ENCODE assay signal across 20 mouse cellular contexts in the genomic region with DNA sequence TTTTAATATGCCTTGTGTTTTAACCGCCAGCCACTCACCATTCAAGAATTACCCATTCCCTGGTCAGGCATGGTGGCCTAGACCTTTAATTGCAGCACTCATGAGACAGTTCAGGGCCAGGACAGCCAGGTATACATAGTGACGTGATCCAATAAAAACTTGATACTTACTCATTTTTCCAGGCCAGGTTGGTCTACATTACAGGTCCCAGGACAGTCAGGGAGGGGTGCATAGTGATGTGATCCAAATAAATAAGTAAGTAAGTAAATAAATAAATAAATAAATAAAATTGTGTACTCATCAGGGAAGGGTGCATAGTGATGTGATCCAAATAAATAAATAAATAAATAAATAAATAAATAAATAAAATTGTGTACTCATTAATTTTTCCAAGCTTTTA. TPM values are rescaled to one million over a fixed set of nuclear protein-coding genes. Genes with fewer than 3 reads are reported as not detected.
DNase-seq lines count a peak whose midpoint lies in the region; ATAC-seq and TF ChIP-seq lines count a peak whose summit lies in the region.
"Had no signal": no experiment of that assay in that cellular context is flagged by ENCODE, and none has a peak within 500 bp of the region (broad histone marks: within the 10 kb centered on the region; RNA-seq: fewer than 3 reads in every experiment).

No protein-coding gene starts in this region.

- WGBS in forebrain, embryonic 11.5 days, result 91% methylated on average over 2 of the region's 2 CpGs
- WGBS in forebrain, postnatal 0 days, result 90% methylated on average over 2 of the region's 2 CpGs
- 92% methylated on average over 2 of the region's 2 CpGs for WGBS in hindbrain, embryonic 16.5 days
- 90% methylated on average over 2 of the region's 2 CpGs for WGBS in hindbrain, embryonic 12.5 days
- WGBS in midbrain, embryonic 13.5 days, result 92% methylated on average over 2 of the region's 2 CpGs
- WGBS in midbrain, embryonic 10.5 days, result 92% methylated on average over 2 of the region's 2 CpGs
- 71% methylated on average over 2 of the region's 2 CpGs for WGBS in stomach, embryonic 15.5 days
- 79% methylated on average over 2 of the region's 2 CpGs for WGBS in stomach, postnatal 0 days

- peak; percentile 42; the same call in 1 of the 2 replicates for ATAC-seq in forebrain, embryonic 11.5 days (replicated peaks; ENCODE audit: low FRiP score)
- no peak for ATAC-seq in forebrain, postnatal 0 days
- peak; percentile 12; the same call in 1 of the 2 replicates for ATAC-seq in hindbrain, embryonic 16.5 days
- no peak for ATAC-seq in hindbrain, embryonic 12.5 days (ENCODE audit: low FRiP score)
- ATAC-seq in midbrain, embryonic 13.5 days, result peak; percentile 45; the same call in 1 of the 2 replicates
- ATAC-seq in stomach, embryonic 15.5 days (ENCODE audit: insufficient read depth, low FRiP score, low read depth), result 0 out of 2 replicates have a peak, but pooled peaks have one; percentile 6
- ATAC-seq in stomach, postnatal 0 days (ENCODE audit: low FRiP score, low TSS enrichment), result no peak
- ATAC-seq: activated CD4-positive, CD25-positive, alpha-beta regulatory T cell, adult 4 months; forebrain, embryonic 13.5 days; Patski had no signal

- no peak overlapping the region for H3K4me2 ChIP-seq in forebrain, embryonic 11.5 days (ENCODE audit: low read depth, low read length, severe bottlenecking)
- H3K4me2 ChIP-seq in forebrain, postnatal 0 days (ENCODE audit: low read depth), result no peak overlapping the region
- no peak overlapping the region for H3K4me2 ChIP-seq in hindbrain, embryonic 16.5 days (ENCODE audit: low read length)
- H3K4me2 ChIP-seq in hindbrain, embryonic 12.5 days (replicated peaks), result no peak overlapping the region
- H3K4me2 ChIP-seq in midbrain, embryonic 13.5 days (replicated peaks), result no peak overlapping the region
- no peak overlapping the region for H3K4me2 ChIP-seq in stomach, embryonic 15.5 days
- H3K4me2 ChIP-seq in stomach, postnatal 0 days (replicated peaks; ENCODE audit: low read depth), result no peak overlapping the region
- H3K4me2 ChIP-seq: forebrain, embryonic 13.5 days had no signal

- TF ChIP-seq CTCF in forebrain, postnatal 0 days (IDR thresholded peaks at IDR 0.05; ENCODE audit: low read depth), result no peak
- TF ChIP-seq CTCF in stomach, postnatal 0 days (IDR thresholded peaks at IDR 0.05; ENCODE audit: low read depth), result no peak

- no peaks in the 10 kb centered on the region for H3K36me3 ChIP-seq in forebrain, embryonic 11.5 days (ENCODE audit: control insufficient read depth, insufficient read depth, low read length)
- no peaks in the 10 kb centered on the region for H3K36me3 ChIP-seq in forebrain, postnatal 0 days (ENCODE audit: insufficient read depth)
- H3K36me3 ChIP-seq in hindbrain, embryonic 16.5 days (ENCODE audit: control insufficient read depth, insufficient read depth, low read length), result no peaks in the 10 kb centered on the region
- H3K36me3 ChIP-seq in hindbrain, embryonic 12.5 days, result no peaks in the 10 kb centered on the region
- H3K36me3 ChIP-seq in midbrain, embryonic 13.5 days, result no peaks in the 10 kb centered on the region
- H3K36me3 ChIP-seq in midbrain, embryonic 10.5 days, result no peaks in the 10 kb centered on the region
- H3K36me3 ChIP-seq in stomach, embryonic 15.5 days, result no peaks in the 10 kb centered on the region
- no peaks in the 10 kb centered on the region for H3K36me3 ChIP-seq in stomach, postnatal 0 days (ENCODE audit: control insufficient read depth, insufficient read depth, low read length)
- H3K36me3 ChIP-seq: heart, embryonic 10.5 days had no signal

- no peak for DNase-seq in forebrain, embryonic 11.5 days (ENCODE audit: low spot score)
- DNase-seq in forebrain, postnatal 0 days, result no peak
- no peak for DNase-seq in midbrain, embryonic 10.5 days (ENCODE audit: low spot score)
- no peak for DNase-seq in stomach, postnatal 0 days (ENCODE audit: low spot score)
- DNase-seq: adrenal gland, postnatal 14 days; cerebellum, adult 18-20 months; cerebellum, adult 9-11 months; gastrocnemius, postnatal 36 days; heart, adult 11 months; heart, postnatal 14 days; kidney, adult 11 months had no signal

- H3K9me3 ChIP-seq in forebrain, embryonic 11.5 days (ENCODE audit: control insufficient read depth, low read length), result no peaks in the 10 kb centered on the region
- H3K9me3 ChIP-seq in forebrain, postnatal 0 days (ENCODE audit: low read length), result no peaks in the 10 kb centered on the region
- no peaks in the 10 kb centered on the region for H3K9me3 ChIP-seq in hindbrain, embryonic 16.5 days (ENCODE audit: control insufficient read depth, low read length)
- H3K9me3 ChIP-seq in hindbrain, embryonic 12.5 days (replicated peaks), result no peaks in the 10 kb centered on the region
- no peaks in the 10 kb centered on the region for H3K9me3 ChIP-seq in midbrain, embryonic 13.5 days
- H3K9me3 ChIP-seq in midbrain, embryonic 10.5 days (replicated peaks), result no peaks in the 10 kb centered on the region
- H3K9me3 ChIP-seq in stomach, embryonic 15.5 days, result no peaks in the 10 kb centered on the region
- H3K9me3 ChIP-seq in stomach, postnatal 0 days (ENCODE audit: control insufficient read depth, low read length), result no peaks in the 10 kb centered on the region
- H3K9me3 ChIP-seq: forebrain, embryonic 13.5 days; heart, embryonic 10.5 days had no signal

- no peak overlapping the region for H3K27ac ChIP-seq in forebrain, embryonic 11.5 days (ENCODE audit: low read depth, low read length)
- no peak overlapping the region for H3K27ac ChIP-seq in forebrain, postnatal 0 days (ENCODE audit: low read depth, low read length)
- no peak overlapping the region for H3K27ac ChIP-seq in hindbrain, embryonic 16.5 days (ENCODE audit: low read depth, low read length)
- H3K27ac ChIP-seq in hindbrain, embryonic 12.5 days, result no peak overlapping the region
- no peak overlapping the region for H3K27ac ChIP-seq in midbrain, embryonic 13.5 days
- no peak overlapping the region for H3K27ac ChIP-seq in midbrain, embryonic 10.5 days (replicated peaks)
- no peak overlapping the region for H3K27ac ChIP-seq in stomach, embryonic 15.5 days
- H3K27ac ChIP-seq in stomach, postnatal 0 days (replicated peaks), result no peak overlapping the region
- H3K27ac ChIP-seq: forebrain, embryonic 13.5 days; heart, embryonic 10.5 days had no signal

- no peak for TF ChIP-seq EP300 in stomach, postnatal 0 days (optimal IDR thresholded peaks at IDR 0.05)

- H3K9ac ChIP-seq in forebrain, embryonic 11.5 days (ENCODE audit: low read length), result no peak overlapping the region
- no peak overlapping the region for H3K9ac ChIP-seq in forebrain, postnatal 0 days
- no peak overlapping the region for H3K9ac ChIP-seq in hindbrain, embryonic 16.5 days (ENCODE audit: low read depth, low read length)
- H3K9ac ChIP-seq in hindbrain, embryonic 12.5 days, result no peak overlapping the region
- H3K9ac ChIP-seq in midbrain, embryonic 13.5 days (replicated peaks), result no peak overlapping the region
- no peak overlapping the region for H3K9ac ChIP-seq in stomach, embryonic 15.5 days
- H3K9ac ChIP-seq in stomach, postnatal 0 days (ENCODE audit: low read length), result no peak overlapping the region
- H3K9ac ChIP-seq: forebrain, embryonic 13.5 days had no signal

- H3K27me3 ChIP-seq in forebrain, embryonic 11.5 days (ENCODE audit: control insufficient read depth, insufficient read depth, low read length), result no peaks in the 10 kb centered on the region
- no peaks in the 10 kb centered on the region for H3K27me3 ChIP-seq in forebrain, postnatal 0 days (ENCODE audit: insufficient read depth, low read length)
- no peaks in the 10 kb centered on the region for H3K27me3 ChIP-seq in hindbrain, embryonic 16.5 days (replicated peaks; ENCODE audit: control insufficient read depth, insufficient read depth, low read length)
- H3K27me3 ChIP-seq in hindbrain, embryonic 12.5 days, result no peaks in the 10 kb centered on the region
- no peaks in the 10 kb centered on the region for H3K27me3 ChIP-seq in midbrain, embryonic 13.5 days
- H3K27me3 ChIP-seq in midbrain, embryonic 10.5 days (ENCODE audit: low read depth, poor library complexity, severe bottlenecking), result no peaks in the 10 kb centered on the region
- H3K27me3 ChIP-seq in stomach, embryonic 15.5 days (replicated peaks), result no peaks in the 10 kb centered on the region
- no peaks in the 10 kb centered on the region for H3K27me3 ChIP-seq in stomach, postnatal 0 days (ENCODE audit: control insufficient read depth, insufficient read depth, low read length)
- H3K27me3 ChIP-seq: CH12.LX; forebrain, embryonic 13.5 days; Patski had no signal

- H3K4me3 ChIP-seq in forebrain, embryonic 11.5 days (ENCODE audit: low read depth, low read length), result no peak overlapping the region
- no peak overlapping the region for H3K4me3 ChIP-seq in forebrain, postnatal 0 days (ENCODE audit: low read depth, low read length)
- no peak overlapping the region for H3K4me3 ChIP-seq in hindbrain, embryonic 16.5 days (ENCODE audit: low read length)
- H3K4me3 ChIP-seq in hindbrain, embryonic 12.5 days, result no peak overlapping the region
- H3K4me3 ChIP-seq in midbrain, embryonic 13.5 days (replicated peaks), result no peak overlapping the region
- no peak overlapping the region for H3K4me3 ChIP-seq in midbrain, embryonic 10.5 days
- no peak overlapping the region for H3K4me3 ChIP-seq in stomach, embryonic 15.5 days (replicated peaks)
- no peak overlapping the region for H3K4me3 ChIP-seq in stomach, postnatal 0 days (ENCODE audit: low read depth, low read length)
- H3K4me3 ChIP-seq: forebrain, embryonic 13.5 days; heart, embryonic 10.5 days had no signal

- peaks cover 4% of the 10 kb centered on the region; the same call in 1 of the 2 replicates for H3K4me1 ChIP-seq in forebrain, embryonic 11.5 days (replicated peaks; ENCODE audit: control insufficient read depth, insufficient read depth, low read length)
- no peaks in the 10 kb centered on the region for H3K4me1 ChIP-seq in forebrain, postnatal 0 days (ENCODE audit: insufficient read depth)
- H3K4me1 ChIP-seq in hindbrain, embryonic 16.5 days (ENCODE audit: control insufficient read depth, insufficient read depth, low read depth, low read length), result peaks cover 12% of the 10 kb centered on the region
- H3K4me1 ChIP-seq in hindbrain, embryonic 12.5 days, result peaks cover 8% of the 10 kb centered on the region; the same call in 1 of the 2 replicates
- peaks cover 19% of the 10 kb centered on the region for H3K4me1 ChIP-seq in midbrain, embryonic 13.5 days (replicated peaks)
- peaks cover 24% of the 10 kb centered on the region for H3K4me1 ChIP-seq in midbrain, embryonic 10.5 days
- peaks cover 14% of the 10 kb centered on the region; the same call in 1 of the 2 replicates for H3K4me1 ChIP-seq in stomach, embryonic 15.5 days
- 0 out of 2 replicates have a peak, but pooled peaks cover under 1% of the 10 kb centered on the region for H3K4me1 ChIP-seq in stomach, postnatal 0 days (replicated peaks; ENCODE audit: control insufficient read depth, insufficient read depth)

RNA-seq across cellular contexts. Expression of gene C1galt1, which starts 6.4 kb away (rescaled TPM):
- 2.7 and 2.8 TPM in 2 replicates for polyA plus RNA-seq in forebrain, embryonic 11.5 days (2014; fragmentation: Nextera tagmentation; extraction: Ambion mirVana)
- total RNA-seq in forebrain, postnatal 0 days (2014; rRNA removed), result 14.2 and 18.2 TPM in 2 replicates
- 1.1 and 1.7 TPM in 2 replicates for polyA plus RNA-seq in forebrain, postnatal 0 days (2015; fragmentation: Nextera tagmentation; extraction: Ambion mirVana)
- polyA plus RNA-seq in hindbrain, embryonic 16.5 days (2015; fragmentation: Nextera tagmentation; extraction: Ambion mirVana), result 1.5 and 1.6 TPM in 2 replicates
- 2.0 and 2.5 TPM in 2 replicates for polyA plus RNA-seq in hindbrain, embryonic 12.5 days (2016; fragmentation: Nextera tagmentation; extraction: Ambion mirVana)
- 1.4 and 1.6 TPM in 2 replicates for polyA plus RNA-seq in midbrain, embryonic 13.5 days (2015; fragmentation: Nextera tagmentation; extraction: Ambion mirVana)
- polyA plus RNA-seq in midbrain, embryonic 10.5 days (2016; fragmentation: Nextera tagmentation; extraction: Ambion mirVana), result 1.5 and 1.7 TPM in 2 replicates
- polyA plus RNA-seq in stomach, embryonic 15.5 days (2015; fragmentation: Nextera tagmentation; extraction: Ambion mirVana), result 7.1 and 7.2 TPM in 2 replicates
- 7.9 and 8.1 TPM in 2 replicates for polyA plus RNA-seq in stomach, postnatal 0 days (2015; fragmentation: Nextera tagmentation; extraction: Ambion mirVana)

Comparison
In these comparisons a context has a peak if more than half of its experiments do, and no peak if none do; other contexts are left out.
1. ATAC-seq: peak in forebrain, embryonic 11.5 days (single experiment), hindbrain, embryonic 16.5 days (single experiment), midbrain, embryonic 13.5 days (single experiment) and stomach, embryonic 15.5 days (single experiment); none in forebrain, postnatal 0 days (single experiment), hindbrain, embryonic 12.5 days (single experiment) and stomach, postnatal 0 days (single experiment).